Mouse (Mus musculus): Measurements from ENCODE around the gene Lingo1. TPM values are rescaled to one million over a fixed set of nuclear protein-coding genes. Genes with fewer than 3 reads are reported as not detected.

Gene Lingo1
- polyA plus RNA-seq, 1 experiment from 2014 or later = 83.0 TPM

DNA sequence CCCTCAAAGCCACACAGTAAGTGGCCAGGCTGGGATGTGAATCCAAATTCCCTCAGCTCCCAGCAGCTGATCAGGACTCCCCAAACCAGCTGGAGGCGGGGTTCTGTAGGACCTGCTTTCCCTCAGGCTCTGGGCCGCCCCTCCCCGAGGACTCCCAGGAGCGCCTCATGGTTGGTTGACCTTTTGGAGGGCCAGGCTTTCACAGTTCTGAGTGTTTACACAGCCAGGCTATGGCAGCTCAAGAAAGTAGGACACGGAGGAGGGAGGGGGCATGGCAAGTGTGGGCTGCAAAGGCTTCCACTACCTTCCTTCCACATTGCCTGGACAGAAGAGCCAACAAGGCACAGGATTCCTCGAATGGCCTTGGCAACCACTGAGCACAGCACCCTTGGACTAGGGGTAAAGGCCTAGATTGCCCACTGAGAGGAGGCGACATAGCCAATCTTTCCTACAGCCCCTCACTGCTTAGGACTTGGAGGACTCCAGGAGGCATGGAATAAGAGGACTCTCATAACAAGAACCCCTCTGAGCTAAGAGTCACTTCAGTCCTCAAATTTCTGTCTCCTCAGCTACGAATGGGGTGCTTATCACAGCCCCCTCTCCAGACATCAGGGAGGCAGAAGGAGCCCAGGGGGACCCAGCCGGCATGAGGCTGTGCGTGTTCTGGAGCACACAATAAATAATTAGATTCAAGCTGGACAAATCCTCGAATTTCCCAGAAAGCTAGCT lies 29.5 kb downstream of the Lingo1 start:
- H3K4me2 ChIP-seq (ENCODE audit: low read length) = no peak overlapping the region
- H3K4me1 ChIP-seq (ENCODE audit: control insufficient read depth, insufficient read depth, low read length) = peaks cover 4% of the 10 kb centered on the region; the same call in 1 of the 2 replicates
- 53% methylated on average over 11 of the region's 11 CpGs for WGBS
- H3K9me3 ChIP-seq (replicated peaks; ENCODE audit: control insufficient read depth, low read length, poor library complexity, severe bottlenecking) = no peaks in the 10 kb centered on the region
- H3K27me3 ChIP-seq (ENCODE audit: control insufficient read depth, insufficient read depth, low read depth, low read length) = no peaks in the 10 kb centered on the region
- no peaks in the 10 kb centered on the region for H3K36me3 ChIP-seq (ENCODE audit: control insufficient read depth, insufficient read depth, low read length)
- no peak overlapping the region for H3K4me3 ChIP-seq (ENCODE audit: low read depth, low read length)
- no peak for ATAC-seq
- no peak overlapping the region; the same call in 1 of the 2 replicates for H3K27ac ChIP-seq (ENCODE audit: low read length)
- H3K9ac ChIP-seq (ENCODE audit: low read depth, low read length) = no peak overlapping the region

GRCm38 (mm10) chr9:56762106-56762562 lies 34.1 kb downstream of the Lingo1 start:
- Histone ChIP-seq H3K27me3 (ENCODE audit: control insufficient read depth, insufficient read depth, low read depth, low read length) (no peaks in the 10 kb centered on the region), H3K4me2 (ENCODE audit: low read length) (no peak overlapping the region), H3K9me3 (replicated peaks; ENCODE audit: control insufficient read depth, low read length, poor library complexity, severe bottlenecking) (no peaks in the 10 kb centered on the region), H3K27ac (ENCODE audit: low read length) (no peak overlapping the region), H3K9ac (ENCODE audit: low read depth, low read length) (no peak overlapping the region), H3K36me3 (ENCODE audit: control insufficient read depth, insufficient read depth, low read length) (no peaks in the 10 kb centered on the region), H3K4me3 (ENCODE audit: low read depth, low read length) (no peak overlapping the region), H3K4me1 (ENCODE audit: control insufficient read depth, insufficient read depth, low read length) (peaks cover 14% of the 10 kb centered on the region)
- 76% methylated on average over 8 of the region's 9 CpGs for WGBS
- ATAC-seq = no peak

GRCm38 (mm10) chr9:56757791-56758190 lies 38.5 kb downstream of the Lingo1 start:
- H3K27me3 ChIP-seq (ENCODE audit: control insufficient read depth, insufficient read depth, low read depth, low read length) = no peaks in the 10 kb centered on the region
- 34% methylated on average over 11 of the region's 11 CpGs for WGBS
- H3K4me3 ChIP-seq (ENCODE audit: low read depth, low read length) = no peak overlapping the region
- 0 out of 2 replicates have a peak overlapping the region, but pooled peaks have one; percentile 14 for H3K9ac ChIP-seq (ENCODE audit: low read depth, low read length)
- peak; percentile 51; the same call in 1 of the 2 replicates for ATAC-seq
- H3K36me3 ChIP-seq (ENCODE audit: control insufficient read depth, insufficient read depth, low read length) = no peaks in the 10 kb centered on the region
- H3K4me2 ChIP-seq (ENCODE audit: low read length) = no peak overlapping the region
- peaks cover 12% of the 10 kb centered on the region for H3K4me1 ChIP-seq (ENCODE audit: control insufficient read depth, insufficient read depth, low read length)
- H3K27ac ChIP-seq (ENCODE audit: low read length) = peak overlapping the region; percentile 53
- no peaks in the 10 kb centered on the region for H3K9me3 ChIP-seq (replicated peaks; ENCODE audit: control insufficient read depth, low read length, poor library complexity, severe bottlenecking)

DNA sequence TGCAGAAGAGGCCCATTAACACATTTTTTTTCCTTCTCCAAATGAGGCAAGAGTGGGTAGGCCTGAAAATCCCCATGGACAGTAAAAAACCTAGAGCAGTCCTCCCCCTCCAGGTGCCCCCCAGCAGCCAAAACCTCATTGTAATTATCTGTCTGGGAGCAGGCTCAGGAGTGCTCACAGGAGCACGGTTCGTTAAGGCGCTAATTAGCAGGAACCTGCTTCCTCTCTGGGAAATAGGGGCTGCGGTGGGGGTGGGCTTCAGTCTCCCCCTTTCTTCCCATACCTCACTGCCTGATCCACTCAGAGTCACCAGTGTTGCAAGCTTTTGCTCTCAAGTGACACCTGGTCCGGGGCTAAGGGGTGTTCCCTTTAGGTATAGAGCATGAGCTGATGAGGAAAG lies 41.1 kb downstream of the Lingo1 start:
- H3K27ac ChIP-seq (ENCODE audit: low read length) = no peak overlapping the region
- no peak for ATAC-seq

DNA sequence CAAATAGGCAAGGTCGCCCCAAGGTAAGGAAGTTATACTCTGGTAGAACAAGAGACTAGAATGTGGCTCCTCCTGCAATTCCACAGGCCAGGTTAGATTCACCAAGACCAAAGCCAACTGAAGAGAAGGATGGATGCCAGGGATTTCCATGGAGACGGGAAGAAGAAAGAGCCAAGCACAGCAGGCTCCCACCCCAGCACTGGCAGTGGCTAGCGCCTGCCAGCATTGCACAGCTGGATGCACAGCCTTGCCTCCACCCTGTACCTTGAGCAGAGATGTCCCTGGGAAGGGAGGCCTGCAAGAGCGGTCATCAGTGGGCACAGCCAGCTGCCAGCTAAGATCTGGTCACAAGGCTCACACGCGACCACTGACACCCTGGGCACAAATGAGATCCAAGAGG lies 42.9 kb downstream of the Lingo1 start:
- Histone ChIP-seq H3K36me3 (ENCODE audit: control insufficient read depth, insufficient read depth, low read length) (no peaks in the 10 kb centered on the region), H3K9me3 (replicated peaks; ENCODE audit: control insufficient read depth, low read length, poor library complexity, severe bottlenecking) (no peaks in the 10 kb centered on the region), H3K4me3 (ENCODE audit: low read depth, low read length) (no peak overlapping the region), H3K9ac (ENCODE audit: low read depth, low read length) (no peak overlapping the region), H3K27ac (ENCODE audit: low read length) (no peak overlapping the region), H3K4me1 (ENCODE audit: control insufficient read depth, insufficient read depth, low read length) (peaks cover 13% of the 10 kb centered on the region), H3K27me3 (ENCODE audit: control insufficient read depth, insufficient read depth, low read depth, low read length) (no peaks in the 10 kb centered on the region), H3K4me2 (ENCODE audit: low read length) (no peak overlapping the region)
- ATAC-seq = no peak
- 80% methylated on average over 6 of the region's 6 CpGs for WGBS

More for the DNA sequence above, 41.1 kb downstream of the Lingo1 start:
- Histone ChIP-seq H3K27me3 (ENCODE audit: control insufficient read depth, insufficient read depth, low read depth, low read length) (no peaks in the 10 kb centered on the region), H3K36me3 (ENCODE audit: control insufficient read depth, insufficient read depth, low read length) (no peaks in the 10 kb centered on the region), H3K4me1 (ENCODE audit: control insufficient read depth, insufficient read depth, low read length) (peaks cover 12% of the 10 kb centered on the region), H3K4me2 (ENCODE audit: low read length) (no peak overlapping the region), H3K9me3 (replicated peaks; ENCODE audit: control insufficient read depth, low read length, poor library complexity, severe bottlenecking) (no peaks in the 10 kb centered on the region), H3K4me3 (ENCODE audit: low read depth, low read length) (no peak overlapping the region), H3K9ac (ENCODE audit: low read depth, low read length) (no peak overlapping the region)
- 51% methylated on average over 5 of the region's 5 CpGs for WGBS

- no peak overlapping the region for H3K27ac ChIP-seq (ENCODE audit: low read length)
- H3K27me3 ChIP-seq (ENCODE audit: control insufficient read depth, insufficient read depth, low read depth, low read length) = no peaks in the 10 kb centered on the region
- no peaks in the 10 kb centered on the region for H3K9me3 ChIP-seq (replicated peaks; ENCODE audit: control insufficient read depth, low read length, poor library complexity, severe bottlenecking)
- WGBS = 54% methylated on average over 5 of the region's 5 CpGs
- no peak for ATAC-seq
- H3K4me1 ChIP-seq (ENCODE audit: control insufficient read depth, insufficient read depth, low read length) = peaks cover 17% of the 10 kb centered on the region
- H3K9ac ChIP-seq (ENCODE audit: low read depth, low read length) = no peak overlapping the region
- no peaks in the 10 kb centered on the region for H3K36me3 ChIP-seq (ENCODE audit: control insufficient read depth, insufficient read depth, low read length)
- no peak overlapping the region for H3K4me2 ChIP-seq (ENCODE audit: low read length)
- no peak overlapping the region for H3K4me3 ChIP-seq (ENCODE audit: low read depth, low read length)
Measured at GRCm38 (mm10) chr9:56748056-56748455, 48.2 kb downstream of the Lingo1 start.

GRCm38 (mm10) chr9:56746926-56747294 lies 49.4 kb downstream of the Lingo1 start:
- Histone ChIP-seq H3K27me3 (ENCODE audit: control insufficient read depth, insufficient read depth, low read depth, low read length) (no peaks in the 10 kb centered on the region), H3K27ac (ENCODE audit: low read length) (peak overlapping the region; percentile 5; the same call in 1 of the 2 replicates), H3K9me3 (replicated peaks; ENCODE audit: control insufficient read depth, low read length, poor library complexity, severe bottlenecking) (no peaks in the 10 kb centered on the region), H3K9ac (ENCODE audit: low read depth, low read length) (0 out of 2 replicates have a peak overlapping the region, but pooled peaks have one; percentile 34), H3K36me3 (ENCODE audit: control insufficient read depth, insufficient read depth, low read length) (no peaks in the 10 kb centered on the region), H3K4me1 (ENCODE audit: control insufficient read depth, insufficient read depth, low read length) (peaks cover 17% of the 10 kb centered on the region), H3K4me3 (ENCODE audit: low read depth, low read length) (no peak overlapping the region), H3K4me2 (ENCODE audit: low read length) (no peak overlapping the region)
- 35% methylated on average over 4 of the region's 4 CpGs for WGBS
- no peak for ATAC-seq

GRCm38 (mm10) chr9:56746195-56746925 lies 49.9 kb downstream of the Lingo1 start:
- H3K4me2 ChIP-seq (ENCODE audit: low read length) = no peak overlapping the region
- peaks cover 17% of the 10 kb centered on the region for H3K4me1 ChIP-seq (ENCODE audit: control insufficient read depth, insufficient read depth, low read length)
- no peaks in the 10 kb centered on the region for H3K36me3 ChIP-seq (ENCODE audit: control insufficient read depth, insufficient read depth, low read length)
- ATAC-seq = peak; percentile 59; the same call in 1 of the 2 replicates
- no peaks in the 10 kb centered on the region for H3K9me3 ChIP-seq (replicated peaks; ENCODE audit: control insufficient read depth, low read length, poor library complexity, severe bottlenecking)
- 57% methylated on average over 14 of the region's 14 CpGs for WGBS
- H3K27ac ChIP-seq (ENCODE audit: low read length) = peak overlapping the region; percentile 22; the same call in 1 of the 2 replicates
- H3K4me3 ChIP-seq (ENCODE audit: low read depth, low read length) = no peak overlapping the region
- H3K27me3 ChIP-seq (ENCODE audit: control insufficient read depth, insufficient read depth, low read depth, low read length) = no peaks in the 10 kb centered on the region
- H3K9ac ChIP-seq (ENCODE audit: low read depth, low read length) = 0 out of 2 replicates have a peak overlapping the region, but pooled peaks have one; percentile 34

GRCm38 (mm10) chr9:56744369-56744768 lies 51.9 kb downstream of the Lingo1 start:
- H3K4me3 ChIP-seq (ENCODE audit: low read depth, low read length) = no peak overlapping the region
- no peak overlapping the region for H3K9ac ChIP-seq (ENCODE audit: low read depth, low read length)
- H3K36me3 ChIP-seq (ENCODE audit: control insufficient read depth, insufficient read depth, low read length) = no peaks in the 10 kb centered on the region
- H3K27me3 ChIP-seq (ENCODE audit: control insufficient read depth, insufficient read depth, low read depth, low read length) = no peaks in the 10 kb centered on the region
- 33% methylated on average over 4 of the region's 5 CpGs for WGBS
- no peak overlapping the region for H3K27ac ChIP-seq (ENCODE audit: low read length)
- H3K4me2 ChIP-seq (ENCODE audit: low read length) = no peak overlapping the region
- ATAC-seq = no peak
- no peaks in the 10 kb centered on the region for H3K9me3 ChIP-seq (replicated peaks; ENCODE audit: control insufficient read depth, low read length, poor library complexity, severe bottlenecking)
- H3K4me1 ChIP-seq (ENCODE audit: control insufficient read depth, insufficient read depth, low read length) = peaks cover 19% of the 10 kb centered on the region
